Mouse (Mus musculus): ENCODE data around the gene Zfp334. TPM values are rescaled to one million over a fixed set of nuclear protein-coding genes. Genes with fewer than 3 reads are reported as not detected.

The Zfp334 gene
- total and polyA plus RNA-seq, 2 experiments from 2014 or later: 4.6 to 22.4 TPM

DNA sequence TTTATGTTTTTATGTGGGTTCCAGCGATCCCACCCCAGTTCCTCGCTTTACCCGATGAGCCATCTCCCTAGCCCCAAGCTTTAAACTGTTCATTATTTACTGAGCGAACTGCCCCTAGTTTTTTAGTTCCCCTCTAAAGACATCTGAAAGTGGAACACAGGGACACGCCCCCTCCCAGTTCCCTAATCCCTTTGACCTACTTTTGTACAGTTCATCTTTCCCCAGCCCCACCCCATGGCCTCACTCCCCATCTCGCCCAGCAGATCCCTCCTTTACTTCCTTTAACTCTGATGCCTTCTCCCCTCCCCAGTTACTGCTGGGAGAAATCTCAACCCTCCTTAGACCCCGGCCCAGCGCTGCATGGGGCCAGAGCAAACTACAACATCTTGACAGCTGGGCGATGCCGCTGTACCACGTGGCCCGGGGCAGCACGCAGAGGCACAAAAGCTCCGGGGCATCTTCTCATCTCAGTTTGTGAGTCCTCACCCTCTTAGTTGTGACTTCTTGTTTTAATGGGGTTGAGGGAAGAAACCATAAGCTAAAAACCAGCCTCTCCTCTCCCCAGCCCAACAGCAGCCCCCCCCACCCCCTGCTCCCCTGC is 55.3 kb downstream of the Zfp334 start:
- WGBS: 42% methylated on average over 14 of the region's 14 CpGs
- no peak overlapping the region for H3K4me3 ChIP-seq (ENCODE audit: low read depth, low read length)

DNA sequence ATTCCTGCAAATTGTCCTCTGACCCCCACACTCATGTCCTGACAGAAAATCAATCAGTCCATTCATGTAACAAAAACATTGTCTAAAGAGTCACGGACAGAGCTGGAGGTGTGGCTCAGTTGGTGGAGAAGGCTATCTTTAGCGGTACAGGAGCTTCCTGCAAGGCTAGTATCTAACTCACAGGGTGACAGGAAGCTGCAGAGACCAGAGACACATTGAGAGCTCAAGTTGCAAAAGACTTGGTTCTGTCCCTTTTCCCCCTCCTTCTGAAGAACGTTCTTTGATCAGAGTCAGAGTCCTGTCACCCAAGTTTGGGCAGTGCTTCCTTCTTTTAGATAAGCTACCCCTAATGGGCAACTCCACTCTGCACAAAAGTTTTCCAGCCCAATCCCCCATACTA is 58.4 kb downstream of the Zfp334 start:
- no peaks in the 10 kb centered on the region for H3K9me3 ChIP-seq (ENCODE audit: low read length)
- H3K4me2 ChIP-seq (ENCODE audit: low read depth): no peak overlapping the region
- H3K9ac ChIP-seq: no peak overlapping the region
- peaks cover 8% of the 10 kb centered on the region; the same call in 1 of the 2 replicates for H3K4me1 ChIP-seq (ENCODE audit: insufficient read depth)
- TF ChIP-seq CTCF (IDR thresholded peaks at IDR 0.05; ENCODE audit: low read depth): no peak
- ATAC-seq (no peak), DNase-seq (no peak)
- H3K27ac ChIP-seq (ENCODE audit: low read depth, low read length): no peak overlapping the region
- no peaks in the 10 kb centered on the region for H3K36me3 ChIP-seq (ENCODE audit: insufficient read depth)
- no peaks in the 10 kb centered on the region for H3K27me3 ChIP-seq (ENCODE audit: insufficient read depth, low read length)
- H3K4me3 ChIP-seq (ENCODE audit: low read depth, low read length): no peak overlapping the region
- WGBS: 48% methylated on average over 3 of the region's 3 CpGs

More for the DNA sequence above, 55.3 kb downstream of the Zfp334 start:
- H3K4me2 ChIP-seq (ENCODE audit: low read depth): no peak overlapping the region
- no peak overlapping the region for H3K9ac ChIP-seq
- DNase-seq: no peak
- H3K4me1 ChIP-seq (ENCODE audit: insufficient read depth): no peaks in the 10 kb centered on the region
- TF ChIP-seq CTCF (IDR thresholded peaks at IDR 0.05; ENCODE audit: low read depth): no peak
- no peaks in the 10 kb centered on the region for H3K27me3 ChIP-seq (ENCODE audit: insufficient read depth, low read length)
- H3K36me3 ChIP-seq (ENCODE audit: insufficient read depth): no peaks in the 10 kb centered on the region
- H3K9me3 ChIP-seq (ENCODE audit: low read length): no peaks in the 10 kb centered on the region
- no peak for ATAC-seq
- H3K27ac ChIP-seq (ENCODE audit: low read depth, low read length): no peak overlapping the region

DNA sequence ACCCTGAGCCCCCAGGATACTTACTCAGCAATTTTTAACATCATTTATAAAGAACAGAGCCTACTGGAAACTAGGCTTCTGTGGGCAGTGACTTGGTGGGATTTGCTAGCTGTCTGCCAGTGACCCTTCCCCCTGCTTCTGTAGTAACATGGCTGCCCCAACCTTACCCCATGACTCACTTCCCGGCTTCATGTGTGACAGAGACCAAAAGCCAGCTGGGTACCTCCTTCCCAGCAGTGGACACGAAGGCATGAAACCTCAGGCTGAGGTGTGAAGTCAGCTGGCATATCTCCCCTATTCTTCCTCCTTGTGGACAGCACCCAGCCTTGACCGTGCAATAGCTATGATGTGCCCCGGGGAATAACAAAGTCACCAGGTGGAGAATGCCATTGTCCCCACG is 59.3 kb downstream of the Zfp334 start:
- H3K4me3 ChIP-seq (ENCODE audit: low read depth, low read length): no peak overlapping the region
- H3K9me3 ChIP-seq (ENCODE audit: low read length): no peaks in the 10 kb centered on the region
- no peak overlapping the region for H3K4me2 ChIP-seq (ENCODE audit: low read depth)
- no peaks in the 10 kb centered on the region for H3K36me3 ChIP-seq (ENCODE audit: insufficient read depth)
- H3K4me1 ChIP-seq (ENCODE audit: insufficient read depth): peaks cover 17% of the 10 kb centered on the region; the same call in 1 of the 2 replicates
- no peak for TF ChIP-seq CTCF (IDR thresholded peaks at IDR 0.05; ENCODE audit: low read depth)
- DNase-seq: no peak
- 76% methylated on average over 5 of the region's 5 CpGs for WGBS
- no peak overlapping the region for H3K27ac ChIP-seq (ENCODE audit: low read depth, low read length)
- no peaks in the 10 kb centered on the region for H3K27me3 ChIP-seq (ENCODE audit: insufficient read depth, low read length)
- ATAC-seq: no peak
- H3K9ac ChIP-seq: no peak overlapping the region

DNA sequence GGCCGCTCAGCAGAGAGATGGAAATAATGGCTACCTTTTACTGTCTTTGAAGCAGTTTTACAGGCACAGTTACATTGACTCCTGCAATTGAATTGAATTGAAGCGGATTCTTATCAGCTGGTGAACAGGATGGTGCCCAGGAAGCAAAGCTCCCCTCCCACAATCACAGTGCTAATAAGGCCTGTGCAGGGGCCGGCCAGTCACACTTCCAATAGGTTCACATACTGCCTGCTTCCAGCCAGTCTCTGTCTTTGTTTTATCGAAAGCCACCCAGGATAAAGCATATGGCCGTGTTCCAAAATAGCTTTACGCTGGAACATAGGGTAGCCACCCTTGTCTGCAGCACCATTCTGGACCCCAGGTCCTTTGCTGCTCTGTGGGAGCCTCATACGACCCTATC is 60.7 kb downstream of the Zfp334 start:
- Histone ChIP-seq H3K4me2 (ENCODE audit: low read depth) (peak overlapping the region; percentile 78), H3K9me3 (ENCODE audit: low read length) (no peaks in the 10 kb centered on the region), H3K4me3 (ENCODE audit: low read depth, low read length) (peak overlapping the region; percentile 57), H3K9ac (peak overlapping the region; percentile 62; the same call in 1 of the 2 replicates), H3K4me1 (ENCODE audit: insufficient read depth) (peaks cover 17% of the 10 kb centered on the region; the same call in 1 of the 2 replicates), H3K36me3 (ENCODE audit: insufficient read depth) (0 out of 2 replicates have a peak, but pooled peaks cover under 1% of the 10 kb centered on the region), H3K27ac (ENCODE audit: low read depth, low read length) (peak overlapping the region; percentile 89), H3K27me3 (ENCODE audit: insufficient read depth, low read length) (no peaks in the 10 kb centered on the region)
- DNase-seq (no peak), ATAC-seq (no peak)
- 14% methylated on average over 7 of the region's 7 CpGs for WGBS
- TF ChIP-seq CTCF (IDR thresholded peaks at IDR 0.05; ENCODE audit: low read depth): no peak

DNA sequence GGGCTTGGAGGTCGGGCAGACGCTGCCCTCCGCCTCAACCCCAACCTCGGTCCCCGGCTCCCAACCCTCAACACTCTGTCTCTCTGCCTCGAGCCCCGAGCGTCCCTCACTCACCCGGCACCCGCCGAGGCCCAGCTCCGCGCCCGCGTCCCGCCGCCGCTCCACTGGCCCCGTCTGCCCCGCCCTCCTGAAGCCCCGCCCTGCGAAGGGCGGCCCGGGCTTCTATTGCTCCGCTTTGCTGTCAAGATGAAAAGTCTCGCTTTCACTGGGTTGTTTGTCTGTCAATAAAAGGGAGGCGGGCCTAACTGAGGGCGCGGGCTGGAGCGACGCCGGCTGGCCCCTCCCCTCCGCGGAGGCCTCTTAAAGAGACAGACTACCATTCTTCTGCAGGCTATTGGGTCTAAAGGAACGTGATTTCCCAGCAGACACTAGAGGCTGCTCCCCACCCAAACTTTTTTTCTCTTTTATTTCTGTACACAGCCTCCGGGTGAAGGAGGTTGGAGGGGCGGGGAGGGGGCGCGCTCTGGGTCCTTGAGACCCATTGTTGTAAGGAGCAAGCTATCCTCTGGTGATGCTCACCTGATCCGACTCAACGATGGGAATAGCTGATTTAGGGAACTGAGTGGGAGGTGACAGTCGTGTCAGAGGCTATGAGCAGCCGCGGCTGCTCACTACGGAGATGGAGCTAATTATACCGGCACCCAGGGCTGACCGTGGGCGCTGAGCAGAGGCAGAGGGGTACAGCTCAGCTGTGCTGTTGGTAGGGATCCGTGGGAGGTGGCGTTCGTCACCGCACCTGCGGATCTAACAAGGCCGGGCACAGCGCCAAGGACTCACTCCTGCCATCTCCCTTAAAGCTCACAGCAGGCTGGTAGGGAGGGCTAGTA is 61.5 kb downstream of the Zfp334 start, which contains the start of gene Elmo2:
TSS of gene Elmo2 (minus strand) at position 176 of the 887 bp plus-strand sequence.
- WGBS: under 1% methylated on average over 55 of the region's 55 CpGs
- Histone ChIP-seq H3K27me3 (ENCODE audit: insufficient read depth, low read length) (no peaks in the 10 kb centered on the region), H3K9me3 (ENCODE audit: low read length) (no peaks in the 10 kb centered on the region), H3K27ac (ENCODE audit: low read depth, low read length) (peak within 1 kb of the TSS; percentile 89), H3K4me3 (ENCODE audit: low read depth, low read length) (peak within 1 kb of the TSS; percentile 57), H3K9ac (peak within 1 kb of the TSS; percentile 62), H3K4me1 (ENCODE audit: insufficient read depth) (peaks cover 17% of the 10 kb centered on the region; the same call in 1 of the 2 replicates), H3K4me2 (ENCODE audit: low read depth) (peak within 1 kb of the TSS; percentile 78), H3K36me3 (ENCODE audit: insufficient read depth) (0 out of 2 replicates have a peak, but pooled peaks cover 3% of the 10 kb centered on the region)
- TF ChIP-seq CTCF (IDR thresholded peaks at IDR 0.05; ENCODE audit: low read depth): no peak
- ATAC-seq (peak; percentile 98), DNase-seq (peak; percentile 98)

DNA sequence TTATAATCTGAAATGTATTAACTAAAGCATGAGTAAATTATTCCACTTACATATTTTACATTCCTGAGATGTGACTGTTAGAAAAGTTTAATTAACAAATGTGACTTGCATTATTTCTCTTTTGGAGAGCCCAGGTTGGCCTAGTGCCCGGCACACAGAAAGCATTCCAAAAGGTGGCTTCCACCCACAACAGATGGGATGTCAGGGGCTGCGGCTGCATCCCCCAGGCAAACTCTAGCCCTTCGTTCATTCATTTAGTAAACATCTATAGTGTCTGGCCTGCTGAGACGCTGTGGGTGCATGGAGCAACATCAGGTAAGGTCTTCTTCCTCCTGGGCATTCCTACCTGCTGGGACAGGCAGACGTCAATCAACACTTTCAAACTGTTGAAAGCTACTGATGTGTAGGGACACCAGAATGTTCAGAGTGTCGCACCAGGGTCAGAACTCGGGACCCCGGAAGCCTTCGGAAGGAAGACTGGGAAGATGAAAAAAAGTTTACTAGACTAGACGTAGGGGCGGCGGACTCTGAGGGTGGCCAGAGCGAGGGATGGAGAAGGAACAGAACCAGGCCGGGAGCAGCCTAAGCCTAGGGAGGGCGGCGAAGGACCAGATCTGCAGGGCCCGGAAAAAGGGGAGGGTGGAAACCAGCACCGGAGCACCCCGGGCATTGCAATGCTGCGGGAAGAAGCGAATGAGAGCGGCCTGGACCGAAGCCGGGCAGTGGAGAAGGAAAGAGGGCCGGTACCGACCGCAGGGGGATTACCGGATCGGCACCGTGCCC is 62.3 kb downstream of the Zfp334 start:
- Histone ChIP-seq H3K4me1 (ENCODE audit: insufficient read depth) (peaks cover 25% of the 10 kb centered on the region; the same call in 1 of the 2 replicates), H3K4me2 (ENCODE audit: low read depth) (peak overlapping the region; percentile 62)
- DNase-seq: no peak

More for the DNA sequence above, 62.3 kb downstream of the Zfp334 start:
- Histone ChIP-seq H3K27ac (ENCODE audit: low read depth, low read length) (peak overlapping the region; percentile 68), H3K9me3 (ENCODE audit: low read length) (no peaks in the 10 kb centered on the region), H3K9ac (peak overlapping the region; percentile 61), H3K36me3 (ENCODE audit: insufficient read depth) (0 out of 2 replicates have a peak, but pooled peaks cover 3% of the 10 kb centered on the region), H3K27me3 (ENCODE audit: insufficient read depth, low read length) (no peaks in the 10 kb centered on the region), H3K4me3 (ENCODE audit: low read depth, low read length) (peak overlapping the region; percentile 57)
- under 1% methylated on average over 30 of the region's 30 CpGs for WGBS
- no peak for TF ChIP-seq CTCF (IDR thresholded peaks at IDR 0.05; ENCODE audit: low read depth)
- peak; percentile 5; the same call in 1 of the 2 replicates for ATAC-seq

Other genes with a start within 250 kb of the Zfp334 start
- 11.5 and 24.6 TPM in 2 replicates for gene Cdh22, start 153.4 kb downstream of the Zfp334 start, total RNA-seq (2014; rRNA removed)
- gene Cdh22, start 153.4 kb downstream of the Zfp334 start, polyA plus RNA-seq (2015; fragmentation: Nextera tagmentation; extraction: Ambion mirVana): 7.1 and 10.4 TPM in 2 replicates
- 66.9 and 85.8 TPM in 2 replicates for gene Slc35c2, start 100.4 kb downstream of the Zfp334 start, total RNA-seq (2014; rRNA removed)
- 62.7 and 65.8 TPM in 2 replicates for gene Slc35c2, start 100.4 kb downstream of the Zfp334 start, polyA plus RNA-seq (2015; fragmentation: Nextera tagmentation; extraction: Ambion mirVana)
- 78.8 and 80.9 TPM in 2 replicates for gene Elmo2, start 61.8 kb downstream of the Zfp334 start, total RNA-seq (2014; rRNA removed)
- gene Elmo2, start 61.8 kb downstream of the Zfp334 start, polyA plus RNA-seq (2015; fragmentation: Nextera tagmentation; extraction: Ambion mirVana): 68.6 and 84.5 TPM in 2 replicates
- gene Zfp663, start 19.5 kb downstream of the Zfp334 start, total RNA-seq (2014; rRNA removed): 3.2 and 14.4 TPM in 2 replicates
- gene Zfp663, start 19.5 kb downstream of the Zfp334 start, polyA plus RNA-seq (2015; fragmentation: Nextera tagmentation; extraction: Ambion mirVana): 2.1 and 3.3 TPM in 2 replicates
- not detected in 2 replicates for gene Ocstamp, start 12.1 kb upstream of the Zfp334 start, total RNA-seq (2014; rRNA removed)
- gene Ocstamp, start 12.1 kb upstream of the Zfp334 start, polyA plus RNA-seq (2015; fragmentation: Nextera tagmentation; extraction: Ambion mirVana): not detected in 2 replicates
- 12.7 and 24.3 TPM in 2 replicates for gene Slc13a3, start 85.0 kb upstream of the Zfp334 start, total RNA-seq (2014; rRNA removed)
- gene Slc13a3, start 85.0 kb upstream of the Zfp334 start, polyA plus RNA-seq (2015; fragmentation: Nextera tagmentation; extraction: Ambion mirVana): 14.4 and 18.0 TPM in 2 replicates
- gene Trp53rka, start 105.1 kb upstream of the Zfp334 start, total RNA-seq (2014; rRNA removed): 44.0 and 54.6 TPM in 2 replicates
- gene Trp53rka, start 105.1 kb upstream of the Zfp334 start, polyA plus RNA-seq (2015; fragmentation: Nextera tagmentation; extraction: Ambion mirVana): 31.8 and 36.8 TPM in 2 replicates
- 0.62 and 2.1 TPM in 2 replicates for gene Slc2a10, start 115.5 kb upstream of the Zfp334 start, total RNA-seq (2014; rRNA removed)
- gene Slc2a10, start 115.5 kb upstream of the Zfp334 start, polyA plus RNA-seq (2015; fragmentation: Nextera tagmentation; extraction: Ambion mirVana): 0.84 and 2.1 TPM in 2 replicates
- gene Eya2, start 206.8 kb upstream of the Zfp334 start, total RNA-seq (2014; rRNA removed): 5.7 and 11.3 TPM in 2 replicates
- 6.5 and 7.4 TPM in 2 replicates for gene Eya2, start 206.8 kb upstream of the Zfp334 start, polyA plus RNA-seq (2015; fragmentation: Nextera tagmentation; extraction: Ambion mirVana)

All from forebrain, postnatal 0 days (tissue).